Mouse (Mus musculus) forebrain, embryonic 16.5 days (tissue): Measurements from ENCODE around the gene Crocc. TPM values are rescaled to one million over a fixed set of nuclear protein-coding genes. Genes with fewer than 3 reads are reported as not detected.

Source experiments
- ATAC-seq: fragments of 200-750 bp; cut with Nextera tagmentation; 2 replicates; pipeline ENCODE4 v1.8.0; 2017; ENCODE audit warnings: mild to moderate bottlenecking, moderate library complexity
- H3K27ac ChIP-seq: fragments of 300-500 bp; sonication (generic); 2 replicates; pipeline ENCODE4 v1.5.1; 2014; ENCODE audit warnings: low read length, control low read depth
- H3K27me3 ChIP-seq: fragments of 300-500 bp; sonication (generic); replicated peaks from 2 replicates; pipeline ENCODE4 v1.6.1; 2014; ENCODE audit warnings: low read length; ENCODE audit not compliant: control insufficient read depth, insufficient read depth
- H3K36me3 ChIP-seq: fragments of 300-500 bp; sonication (generic); 2 replicates; pipeline ENCODE4 v1.6.1; 2014; ENCODE audit not compliant: control insufficient read depth, insufficient read depth
- H3K4me1 ChIP-seq: fragments of 300-500 bp; sonication (generic); replicated peaks from 2 replicates; pipeline ENCODE4 v1.6.1; 2014; ENCODE audit warnings: low read length; ENCODE audit not compliant: control insufficient read depth, insufficient read depth
- H3K4me2 ChIP-seq: fragments of 300-500 bp; sonication (generic); 2 replicates; pipeline ENCODE4 v1.6.1; 2014; ENCODE audit warnings: mild to moderate bottlenecking, low read length, control low read depth
- H3K4me3 ChIP-seq: fragments of 300-500 bp; sonication (generic); replicated peaks from 2 replicates; pipeline ENCODE4 v1.5.1; 2014; ENCODE audit warnings: mild to moderate bottlenecking, low read length, control low read depth
- H3K9ac ChIP-seq: fragments of 300-500 bp; sonication (generic); replicated peaks from 2 replicates; pipeline ENCODE4 v1.6.1; 2014; ENCODE audit warnings: low read depth, low read length, control low read depth
- H3K9me3 ChIP-seq: fragments of 300-500 bp; sonication (generic); 2 replicates; pipeline ENCODE4 v1.6.1; 2016; ENCODE audit warnings: low read length; ENCODE audit not compliant: control insufficient read depth
- WGBS: fragments of 180-500 bp; shearing (Covaris S2); extraction: QIAGEN DNeasy Blood & Tissue Kit; methylation state at CpG from one replicate; pipeline ENCODE4 v1.1.7; 2014; 5-methylcytosine and 5-hydroxymethylcytosine counted together
- polyA plus RNA-seq: library from polyadenylated mRNA; unstranded; fragments of >200 nt; fragmentation: Nextera tagmentation; extraction: Ambion mirVana; gene quantifications from 2 replicates; pipeline ENCODE4 v1.2.1, GENCODE M21; 2015

The Crocc gene
- polyA plus RNA-seq, 1 experiment from 2014 or later: 6.7 TPM

- Histone ChIP-seq H3K27me3 (no peaks in the 10 kb centered on the region), H3K4me2 (peak overlapping the region; percentile 61), H3K4me3 (peak overlapping the region; percentile 35), H3K4me1 (peaks cover 48% of the 10 kb centered on the region), H3K36me3 (no peaks in the 10 kb centered on the region), H3K9me3 (no peaks in the 10 kb centered on the region), H3K27ac (peak overlapping the region; percentile 90), H3K9ac (peak overlapping the region; percentile 66)
- peak; percentile 68 for ATAC-seq
- WGBS: 6% methylated on average over 17 of the region's 17 CpGs
These were observed 6.7 kb downstream of the Crocc start for GRCm38 (mm10) chr4:141053568-141054161.

GRCm38 (mm10) chr4:141053138-141053537 is 7.2 kb downstream of the Crocc start:
- H3K4me3 ChIP-seq: peak overlapping the region; percentile 35
- peaks cover 51% of the 10 kb centered on the region for H3K4me1 ChIP-seq
- ATAC-seq: no peak
- H3K4me2 ChIP-seq: peak overlapping the region; percentile 61
- 16% methylated on average over 8 of the region's 8 CpGs for WGBS
- peak overlapping the region; percentile 90 for H3K27ac ChIP-seq
- peak overlapping the region; percentile 66 for H3K9ac ChIP-seq
- no peaks in the 10 kb centered on the region for H3K27me3 ChIP-seq
- no peaks in the 10 kb centered on the region for H3K36me3 ChIP-seq
- no peaks in the 10 kb centered on the region for H3K9me3 ChIP-seq

- Histone ChIP-seq H3K27me3 (no peaks in the 10 kb centered on the region), H3K4me1 (peaks cover 51% of the 10 kb centered on the region), H3K4me2 (no peak overlapping the region), H3K9ac (no peak overlapping the region), H3K9me3 (no peaks in the 10 kb centered on the region), H3K36me3 (no peaks in the 10 kb centered on the region), H3K4me3 (no peak overlapping the region), H3K27ac (peak overlapping the region; percentile 56; the same call in 1 of the 2 replicates)
- WGBS: 50% methylated on average over 12 of the region's 12 CpGs
- ATAC-seq: no peak
These were observed 7.9 kb downstream of the Crocc start for GRCm38 (mm10) chr4:141052442-141052841.

GRCm38 (mm10) chr4:141049476-141049835 is 10.9 kb downstream of the Crocc start:
- peak overlapping the region; percentile 92 for H3K27ac ChIP-seq
- peak; percentile 74 for ATAC-seq
- H3K36me3 ChIP-seq: no peaks in the 10 kb centered on the region
- no peaks in the 10 kb centered on the region for H3K9me3 ChIP-seq
- H3K9ac ChIP-seq: peak overlapping the region; percentile 48
- peaks cover 54% of the 10 kb centered on the region for H3K4me1 ChIP-seq
- H3K4me3 ChIP-seq: no peak overlapping the region
- peak overlapping the region; percentile 34 for H3K4me2 ChIP-seq
- whole genome bisulfite sequencing: 8% methylated on average over 4 of the region's 4 CpGs
- H3K27me3 ChIP-seq: no peaks in the 10 kb centered on the region

GRCm38 (mm10) chr4:141048810-141049475 is 11.4 kb downstream of the Crocc start:
- Histone ChIP-seq H3K27me3 (no peaks in the 10 kb centered on the region), H3K27ac (peak overlapping the region; percentile 92), H3K36me3 (no peaks in the 10 kb centered on the region), H3K4me1 (peaks cover 50% of the 10 kb centered on the region), H3K9me3 (no peaks in the 10 kb centered on the region), H3K4me2 (peak overlapping the region; percentile 34), H3K9ac (peak overlapping the region; percentile 48), H3K4me3 (no peak overlapping the region)
- ATAC-seq: peak; percentile 9
- WGBS: 16% methylated on average over 17 of the region's 17 CpGs

GRCm38 (mm10) chr4:141044816-141045215 is 15.5 kb downstream of the Crocc start:
- Histone ChIP-seq H3K4me2 (no peak overlapping the region), H3K4me3 (no peak overlapping the region), H3K9ac (no peak overlapping the region), H3K27ac (no peak overlapping the region), H3K27me3 (no peaks in the 10 kb centered on the region), H3K9me3 (no peaks in the 10 kb centered on the region), H3K36me3 (no peaks in the 10 kb centered on the region), H3K4me1 (peaks cover 18% of the 10 kb centered on the region)
- ATAC-seq: peak; percentile 48; the same call in 1 of the 2 replicates
- 10% methylated on average over 8 of the region's 8 CpGs for WGBS

GRCm38 (mm10) chr4:141041117-141041516 is 19.2 kb downstream of the Crocc start:
- 53% methylated on average over 12 of the region's 12 CpGs for WGBS
- Histone ChIP-seq H3K27me3 (no peaks in the 10 kb centered on the region), H3K4me2 (no peak overlapping the region), H3K4me3 (no peak overlapping the region), H3K36me3 (no peaks in the 10 kb centered on the region; the same call in 1 of the 2 replicates), H3K27ac (no peak overlapping the region), H3K9me3 (no peaks in the 10 kb centered on the region), H3K4me1 (0 out of 2 replicates have a peak, but pooled peaks cover 3% of the 10 kb centered on the region), H3K9ac (no peak overlapping the region)
- no peak for ATAC-seq

- ATAC-seq: 0 out of 2 replicates have a peak, but pooled peaks have one; percentile 7
- Histone ChIP-seq H3K27ac (no peak overlapping the region), H3K4me2 (no peak overlapping the region), H3K4me1 (peaks cover 7% of the 10 kb centered on the region; the same call in 1 of the 2 replicates), H3K9me3 (no peaks in the 10 kb centered on the region), H3K9ac (no peak overlapping the region), H3K4me3 (no peak overlapping the region), H3K36me3 (no peaks in the 10 kb centered on the region; the same call in 1 of the 2 replicates), H3K27me3 (no peaks in the 10 kb centered on the region)
- WGBS: 70% methylated on average over 27 of the region's 27 CpGs
These were observed 26.5 kb downstream of the Crocc start for GRCm38 (mm10) chr4:141033606-141034549.

GRCm38 (mm10) chr4:141031733-141032132 is 28.6 kb downstream of the Crocc start:
- Histone ChIP-seq H3K9ac (no peak overlapping the region), H3K27ac (no peak overlapping the region), H3K9me3 (no peaks in the 10 kb centered on the region), H3K4me3 (no peak overlapping the region), H3K36me3 (no peaks in the 10 kb centered on the region; the same call in 1 of the 2 replicates), H3K4me1 (peaks cover 7% of the 10 kb centered on the region; the same call in 1 of the 2 replicates), H3K27me3 (no peaks in the 10 kb centered on the region), H3K4me2 (no peak overlapping the region)
- WGBS: 16% methylated on average over 6 of the region's 6 CpGs
- ATAC-seq: peak; percentile 76
